Mouse (Mus musculus) MEL (cell line): ENCODE data around the gene H2-Ob. TPM values are rescaled to one million over a fixed set of nuclear protein-coding genes. Genes with fewer than 3 reads are reported as not detected.
A peak's percentile ranks its signal among the peaks of the same experiment; 100 is the strongest.

Source experiments
- DNase-seq: peaks from one replicate; pipeline ENCODE4 v3.0.0; 2011; ENCODE audit warnings: low read depth, low spot score
- H3K27ac ChIP-seq: 2 replicates; pipeline ENCODE4 v1.5.1; 2012; ENCODE audit warnings: low read depth, mild to moderate bottlenecking, control low read depth, low read length, moderate library complexity; ENCODE audit not compliant: control insufficient read depth
- H3K27me3 ChIP-seq, 2 experiments: fragments of 150-350 bp in 1 of 2; sonication (generic) in 1 of 2; 2 replicates each; pipeline ENCODE4 v1.6.1; 2012; ENCODE audit warnings: low read length in 2 of 2, mild to moderate bottlenecking in 2 of 2, improper control_type of control experiment in 1 of 2, moderate library complexity in 1 of 2; ENCODE audit not compliant: insufficient read depth in 2 of 2, control insufficient read depth in 1 of 2
- H3K36me3 ChIP-seq, 2 experiments: 2 replicates each; pipeline ENCODE4 v1.6.1; 2012 to 2014; ENCODE audit warnings: low read length in 2 of 2, improper control_type of control experiment in 1 of 2, inconsistent platforms in 1 of 2, mild to moderate bottlenecking in 1 of 2; ENCODE audit not compliant: insufficient read depth in 2 of 2, control insufficient read depth in 1 of 2
- H3K4me1 ChIP-seq, 2 experiments: fragments of 150-350 bp in 1 of 2; sonication (generic) in 1 of 2; 2 replicates each; pipeline ENCODE4 v1.6.1; 2012; ENCODE audit warnings: low read length in 2 of 2, improper control_type of control experiment in 1 of 2, mild to moderate bottlenecking in 1 of 2; ENCODE audit not compliant: insufficient read depth in 2 of 2, control insufficient read depth in 1 of 2
- H3K4me3 ChIP-seq, 2 experiments: fragments of 150-350 bp in 1 of 2; sonication (generic) in 1 of 2; 2 replicates each; pipeline ENCODE4 v1.5.1; 2012; ENCODE audit warnings: low read depth in 2 of 2, low read length in 2 of 2, mild to moderate bottlenecking in 2 of 2, moderate library complexity in 2 of 2, control low read depth in 1 of 2, improper control_type of control experiment in 1 of 2; ENCODE audit not compliant: control insufficient read depth in 1 of 2, insufficient read depth in 1 of 2
- H3K79me2 ChIP-seq: 2 replicates; pipeline ENCODE4 v1.6.1; 2012; ENCODE audit warnings: mild to moderate bottlenecking, low read length, moderate library complexity; ENCODE audit not compliant: control insufficient read depth, poor library complexity, insufficient read depth
- H3K9ac ChIP-seq: 2 replicates; pipeline ENCODE4 v1.6.1; 2012; ENCODE audit warnings: low read depth, mild to moderate bottlenecking, control low read depth, low read length, moderate library complexity; ENCODE audit not compliant: control insufficient read depth, poor library complexity, severe bottlenecking
- H3K9me3 ChIP-seq: fragments of 150-350 bp; sonication (generic); replicated peaks from 2 replicates; pipeline ENCODE4 v1.6.1; 2012; ENCODE audit warnings: mild to moderate bottlenecking, low read length, improper control_type of control experiment, moderate library complexity; ENCODE audit not compliant: insufficient read depth
- BHLHE40 ChIP-seq: IDR thresholded peaks from 2 replicates; pipeline ENCODE4 v1.6.1; 2012; ENCODE audit warnings: low read depth, mild to moderate bottlenecking, inconsistent platforms, low read length, improper control_type of control experiment, borderline replicate concordance
- CHD1 ChIP-seq: IDR thresholded peaks from 2 replicates; pipeline ENCODE4 v1.6.1; 2012; ENCODE audit warnings: low read depth, mild to moderate bottlenecking, inconsistent platforms, low read length, improper control_type of control experiment
- CHD2 ChIP-seq: IDR thresholded peaks from 2 replicates; pipeline ENCODE4 v1.6.1; 2011; ENCODE audit warnings: low read length, improper control_type of control experiment
- CTCF ChIP-seq, 3 experiments: IDR thresholded peaks in 2 of 3; conservative IDR thresholded peaks in 1 of 3; 2 replicates each; pipeline ENCODE4 v1.5.1; 2011 to 2012; ENCODE audit warnings: low read length in 3 of 3, low read depth in 2 of 3, mild to moderate bottlenecking in 2 of 3, improper control_type of control experiment in 1 of 3, inconsistent platforms in 1 of 3, mixed read lengths in 1 of 3, moderate library complexity in 1 of 3; ENCODE audit not compliant: control insufficient read depth in 1 of 3, insufficient read depth in 1 of 3, poor library complexity in 1 of 3, severe bottlenecking in 1 of 3
- E2F4 ChIP-seq: IDR thresholded peaks from 2 replicates; pipeline ENCODE4 v1.6.1; 2011; ENCODE audit warnings: low read depth, low read length, improper control_type of control experiment, borderline replicate concordance
- EP300 ChIP-seq, 2 experiments: IDR thresholded peaks; 2 replicates each; pipeline ENCODE4 v1.6.1; 2011; ENCODE audit warnings: improper control_type of control experiment in 2 of 2, low read length in 2 of 2, low read depth in 1 of 2, mild to moderate bottlenecking in 1 of 2
- ETS1 ChIP-seq: IDR thresholded peaks from 2 replicates; pipeline ENCODE4 v1.6.1; 2012; ENCODE audit warnings: low read depth, mild to moderate bottlenecking, inconsistent platforms, low read length, improper control_type of control experiment, moderate library complexity
- GABPA ChIP-seq: IDR thresholded peaks from 2 replicates; pipeline ENCODE4 v1.6.1; 2012; ENCODE audit warnings: low read depth, mild to moderate bottlenecking, inconsistent platforms, low read length, improper control_type of control experiment, moderate library complexity
- GATA1 ChIP-seq: IDR thresholded peaks from 2 replicates; pipeline ENCODE4 v1.6.1; 2011; ENCODE audit warnings: low read depth, low read length, improper control_type of control experiment
- HCFC1 ChIP-seq: IDR thresholded peaks from 2 replicates; pipeline ENCODE4 v1.6.1; 2012; ENCODE audit warnings: low read depth, mild to moderate bottlenecking, inconsistent platforms, low read length, improper control_type of control experiment, moderate library complexity
- KAT2A ChIP-seq: conservative IDR thresholded peaks from 2 replicates; pipeline ENCODE4 v1.6.1; 2012; ENCODE audit warnings: low read depth, low read length, improper control_type of control experiment, inconsistent platforms
- MAFK ChIP-seq: IDR thresholded peaks from 2 replicates; pipeline ENCODE4 v1.6.1; 2011; ENCODE audit warnings: low read depth, mild to moderate bottlenecking, low read length, improper control_type of control experiment, borderline replicate concordance
- MAZ ChIP-seq: IDR thresholded peaks from 2 replicates; pipeline ENCODE4 v1.6.1; 2012; ENCODE audit warnings: low read depth, mild to moderate bottlenecking, inconsistent platforms, low read length, improper control_type of control experiment
- MEF2A ChIP-seq: IDR thresholded peaks from 2 replicates; pipeline ENCODE4 v1.6.1; 2014; ENCODE audit warnings: low read depth, mild to moderate bottlenecking, inconsistent platforms, low read length, improper control_type of control experiment; ENCODE audit not compliant: poor library complexity, insufficient replicate concordance, severe bottlenecking; ENCODE audit errors: extremely low read depth
- MXI1 ChIP-seq: IDR thresholded peaks from 2 replicates; pipeline ENCODE4 v1.6.1; 2011; ENCODE audit warnings: mild to moderate bottlenecking, low read depth, low read length, improper control_type of control experiment
- MYC ChIP-seq: IDR thresholded peaks from 2 replicates; pipeline ENCODE4 v1.6.1; 2011; ENCODE audit warnings: low read depth, mild to moderate bottlenecking, low read length, improper control_type of control experiment, moderate library complexity
- NRF1 ChIP-seq: IDR thresholded peaks from 2 replicates; pipeline ENCODE4 v1.6.1; 2014; ENCODE audit warnings: low read depth, mild to moderate bottlenecking, inconsistent platforms, low read length, improper control_type of control experiment, moderate library complexity; ENCODE audit not compliant: poor library complexity, insufficient read depth, severe bottlenecking
- POLR2AphosphoS2 ChIP-seq: IDR thresholded peaks from 2 replicates; pipeline ENCODE4 v1.6.1; 2011; ENCODE audit warnings: low read length, improper control_type of control experiment
- POLR2AphosphoS5 ChIP-seq: IDR thresholded peaks from 2 replicates; pipeline ENCODE4 v1.6.1; 2012; ENCODE audit warnings: low read depth, borderline replicate concordance, mild to moderate bottlenecking, inconsistent platforms, low read length, moderate library complexity, mixed read lengths
- RAD21 ChIP-seq: IDR thresholded peaks from 2 replicates; pipeline ENCODE4 v1.6.1; 2011; ENCODE audit warnings: mild to moderate bottlenecking, low read depth, low read length, improper control_type of control experiment
- SIN3A ChIP-seq: IDR thresholded peaks from 2 replicates; pipeline ENCODE4 v1.6.1; 2012; ENCODE audit warnings: low read length, improper control_type of control experiment, inconsistent platforms
- SMC3 ChIP-seq: IDR thresholded peaks from 2 replicates; pipeline ENCODE4 v1.6.1; 2011; ENCODE audit warnings: low read depth, low read length, improper control_type of control experiment
- TAL1 ChIP-seq: IDR thresholded peaks from 2 replicates; pipeline ENCODE4 v1.6.1; 2012; ENCODE audit warnings: mild to moderate bottlenecking, inconsistent platforms, low read length, moderate library complexity, mixed read lengths
- TBP ChIP-seq: IDR thresholded peaks from 2 replicates; pipeline ENCODE4 v1.8.0; 2011; ENCODE audit warnings: low read depth, low read length, improper control_type of control experiment
- TCF12 ChIP-seq: IDR thresholded peaks from 2 replicates; pipeline ENCODE4 v1.6.1; 2014; ENCODE audit warnings: low read depth, mild to moderate bottlenecking, inconsistent platforms, low read length, improper control_type of control experiment, moderate library complexity
- UBTF ChIP-seq: IDR thresholded peaks from 2 replicates; pipeline ENCODE4 v1.6.1; 2012; ENCODE audit warnings: low read depth, mild to moderate bottlenecking, inconsistent platforms, low read length, improper control_type of control experiment, moderate library complexity, borderline replicate concordance; ENCODE audit not compliant: insufficient read depth
- USF1 ChIP-seq: IDR thresholded peaks from 2 replicates; pipeline ENCODE4 v1.6.1; 2014; ENCODE audit warnings: low read depth, mild to moderate bottlenecking, inconsistent platforms, low read length, improper control_type of control experiment, moderate library complexity
- USF2 ChIP-seq, 2 experiments: IDR thresholded peaks; 2 replicates each; pipeline ENCODE4 v1.6.1; 2011 to 2012; ENCODE audit warnings: improper control_type of control experiment in 2 of 2, low read length in 2 of 2, borderline replicate concordance in 1 of 2, inconsistent platforms in 1 of 2, low read depth in 1 of 2, mild to moderate bottlenecking in 1 of 2; ENCODE audit not compliant: insufficient read depth in 1 of 2
- ZC3H11A ChIP-seq: IDR thresholded peaks from 2 replicates; pipeline ENCODE4 v1.6.1; 2012; ENCODE audit warnings: low read depth, mild to moderate bottlenecking, inconsistent platforms, low read length, improper control_type of control experiment
- ZKSCAN1 ChIP-seq: IDR thresholded peaks from 2 replicates; pipeline ENCODE4 v1.6.1; 2012; ENCODE audit warnings: low read depth, mild to moderate bottlenecking, inconsistent platforms, low read length, improper control_type of control experiment, moderate library complexity
- ZMIZ1 ChIP-seq: IDR thresholded peaks from 2 replicates; pipeline ENCODE4 v1.6.1; 2012; ENCODE audit warnings: low read depth, mild to moderate bottlenecking, inconsistent platforms, low read length, improper control_type of control experiment, moderate library complexity
- ZNF384 ChIP-seq: IDR thresholded peaks from 2 replicates; pipeline ENCODE4 v1.6.1; 2012; ENCODE audit warnings: low read depth, mild to moderate bottlenecking, inconsistent platforms, low read length, improper control_type of control experiment
- polyA plus RNA-seq, 2 experiments: library from polyadenylated mRNA; stranded (reverse) in 1 of 2; unstranded in 1 of 2; fragments of >175 nt in 1 of 2; fragments of >200 nt in 1 of 2; gene quantifications; 2 replicates each; pipeline versions ENCODE4 v1.2.1 to v1.2.4; 2012; ENCODE audit warnings: low replicate concordance in 2 of 2, low read depth in 1 of 2; ENCODE audit not compliant: insufficient read length in 2 of 2, insufficient read depth in 1 of 2, missing spikeins in 1 of 2
- total RNA-seq: library from RNA; depleted of rRNA; stranded (reverse); fragments of 300-350 nt; gene quantifications from 2 replicates; pipeline ENCODE4 v1.2.3, GENCODE M21; 2012

Gene H2-Ob
- total and polyA plus RNA-seq, 3 experiments: 0.81 to 2.0 TPM; not detected in 1

DNA sequence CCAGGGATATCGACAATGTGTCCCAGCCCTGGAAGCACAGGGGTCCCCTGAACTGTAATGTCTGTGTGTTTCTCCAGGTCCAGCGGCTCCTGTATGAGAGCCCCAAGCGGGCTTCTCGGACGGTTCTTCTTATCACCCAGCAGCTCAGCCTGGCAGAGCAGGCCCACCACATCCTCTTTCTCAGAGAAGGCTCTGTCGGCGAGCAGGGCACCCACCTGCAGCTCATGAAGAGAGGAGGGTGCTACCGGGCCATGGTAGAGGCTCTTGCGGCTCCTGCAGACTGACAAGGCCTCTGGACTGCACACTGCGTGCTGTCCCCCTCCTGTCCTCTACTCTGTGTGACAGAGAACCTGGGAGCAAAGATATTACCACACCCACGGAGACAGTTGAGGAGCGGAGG lies 42.2 kb upstream of the H2-Ob start (continued):
- no peak for TF ChIP-seq ZKSCAN1
- TF ChIP-seq ZC3H11A: no peak

DNA sequence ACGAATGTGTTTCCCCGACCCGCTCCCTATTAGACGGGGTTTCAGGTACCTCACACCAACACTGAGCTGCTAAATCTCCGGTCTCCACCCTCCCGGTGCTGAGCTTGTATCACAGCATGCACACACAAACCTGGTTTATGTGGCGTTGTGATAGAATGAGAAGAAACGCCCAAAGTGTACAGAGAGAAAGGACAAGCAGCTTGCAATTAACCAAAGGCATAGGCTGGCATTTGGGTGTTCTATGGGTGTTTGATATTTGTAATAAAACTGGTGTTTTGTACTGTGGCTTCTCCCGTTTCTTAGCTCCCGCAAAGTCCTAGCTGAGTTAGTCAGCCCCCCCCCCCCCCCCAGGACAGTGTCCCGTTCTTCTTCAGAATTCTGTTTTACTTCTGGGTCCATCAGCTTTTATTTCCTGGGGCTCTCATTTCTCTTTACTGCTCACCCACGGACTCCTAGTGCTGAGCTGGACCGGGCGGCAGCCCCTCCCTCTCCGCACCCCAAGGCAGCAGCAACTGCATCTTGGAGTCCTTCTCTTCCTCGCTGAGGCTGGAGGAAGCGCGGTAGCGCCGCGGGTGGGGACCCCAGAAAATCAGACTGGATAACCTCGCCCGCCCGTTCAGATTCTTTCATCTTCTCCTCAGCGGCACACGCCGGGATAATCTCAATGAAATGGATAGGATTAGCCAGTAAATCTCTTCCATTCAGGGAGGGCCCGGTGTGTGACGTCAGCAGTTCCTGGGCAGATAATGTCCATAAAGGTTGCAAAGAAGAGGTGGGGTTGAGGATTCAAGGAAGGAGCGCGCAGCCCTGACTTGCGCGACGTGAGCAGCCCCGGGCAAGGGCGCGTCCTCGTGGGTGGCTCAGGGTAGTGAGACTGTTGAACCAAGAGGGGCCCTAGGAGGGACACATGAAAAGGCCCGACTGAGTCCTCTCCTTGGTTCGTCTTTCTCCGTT lies 41.5 kb upstream of the H2-Ob start, which contains the start of gene Psmb8:
Gene Psmb8 (plus strand): TSS at position 781 of the 954 bp plus-strand sequence.
- Histone ChIP-seq H3K4me3 (peak within 1 kb of the TSS; percentile 67 to 93), H3K27ac (peak within 1 kb of the TSS; percentile 87), H3K4me1 (peaks cover 11 to 14% of the 10 kb centered on the region in 2 experiments)
- TF ChIP-seq ZKSCAN1 (no peak), MYC (0 out of 2 replicates have a peak, but pooled peaks have one; percentile 50), GABPA (no peak), EP300 (IDR thresholded peaks at IDR 0.05; ENCODE audit: low read depth in 1 of 2, low read length in 2 of 2) (peak in 1 of 2 experiments; percentile 6; a peak in 1 of 4 replicates), SMC3 (no peak), MXI1 (peak; percentile 58; the same call in 1 of the 2 replicates), ZNF384 (no peak), CHD1 (no peak), USF1 (no peak), KAT2A (no peak), HCFC1 (peak; percentile 60), RAD21 (no peak), USF2 (IDR thresholded peaks at IDR 0.05; ENCODE audit: borderline replicate concordance in 1 of 2, insufficient read depth in 1 of 2, low read depth in 1 of 2, low read length in 2 of 2) (no peak), ZMIZ1 (peak; percentile 88), E2F4 (no peak), BHLHE40 (peak; percentile 52), TAL1 (no peak), CHD2 (peak; percentile 91), MAZ (no peak), TBP (peak; percentile 71), MAFK (no peak), SIN3A (no peak), POLR2AphosphoS5 (no peak), ETS1 (peak; percentile 41; the same call in 1 of the 2 replicates), GATA1 (peak; percentile 18; the same call in 1 of the 2 replicates), TCF12 (0 out of 2 replicates have a peak, but pooled peaks have one; percentile 8), POLR2AphosphoS2 (no peak), NRF1 (peak; percentile 59; the same call in 1 of the 2 replicates), UBTF (no peak), CTCF (IDR thresholded peaks at IDR 0.05 in 2 of 3, conservative IDR thresholded peaks at IDR 0.05 in 1 of 3; ENCODE audit: control insufficient read depth in 1 of 3, insufficient read depth in 1 of 3, low read depth in 2 of 3, low read length in 3 of 3, poor library complexity in 1 of 3, severe bottlenecking in 1 of 3) (no peak), MEF2A (no peak)

More for the DNA sequence above, 41.5 kb upstream of the H2-Ob start, which contains the start of gene Psmb8:
- H3K27me3 ChIP-seq: no peaks in the 10 kb centered on the region
- no peaks in the 10 kb centered on the region for H3K9me3 ChIP-seq
- H3K79me2 ChIP-seq: peaks cover 15% of the 10 kb centered on the region
- peaks cover 0 to 5% of the 10 kb centered on the region in 2 experiments; a peak in 1 of 4 replicates for H3K36me3 ChIP-seq
- H3K9ac ChIP-seq: peak within 1 kb of the TSS; percentile 88
- peak; percentile 97 for DNase-seq
